Mouse (Mus musculus) intestine, embryonic 14.5 days (tissue): ENCODE results near the gene Rnf227. TPM values are rescaled to one million over a fixed set of nuclear protein-coding genes. Genes with fewer than 3 reads are reported as not detected.
A peak's percentile ranks its signal among the peaks of the same experiment; 100 is the strongest.

Experiments used
- ATAC-seq: fragments of 200-750 bp; cut with Nextera tagmentation; replicated peaks from 2 replicates; pipeline ENCODE4 v1.8.0; 2017; ENCODE audit warnings: low read depth, moderate number of reproducible peaks, moderate TSS enrichment, moderate library complexity; ENCODE audit not compliant: low FRiP score, low TSS enrichment
- DNase-seq: peaks from one replicate; pipeline ENCODE4 v3.0.0-alpha.2; 2018; ENCODE audit warnings: low spot score
- H3K27ac ChIP-seq: fragments of 300-500 bp; sonication (generic); 2 replicates; pipeline ENCODE4 v1.5.1; 2014; ENCODE audit warnings: low read depth, mild to moderate bottlenecking, control low read depth
- H3K27me3 ChIP-seq: fragments of 300-500 bp; sonication (generic); replicated peaks from 2 replicates; pipeline ENCODE4 v1.6.1; 2014; ENCODE audit warnings: low read length, control low read depth; ENCODE audit not compliant: control insufficient read depth, insufficient read depth
- H3K36me3 ChIP-seq: fragments of 300-500 bp; sonication (generic); 2 replicates; pipeline ENCODE4 v1.6.1; 2014; ENCODE audit warnings: low read length, control low read depth; ENCODE audit not compliant: control insufficient read depth, insufficient read depth
- H3K4me1 ChIP-seq: fragments of 300-500 bp; sonication (generic); replicated peaks from 2 replicates; pipeline ENCODE4 v1.6.1; 2014; ENCODE audit warnings: low read length, control low read depth, mixed read lengths; ENCODE audit not compliant: control insufficient read depth, insufficient read depth
- H3K4me2 ChIP-seq: fragments of 300-500 bp; sonication (generic); 2 replicates; pipeline ENCODE4 v1.6.1; 2014; ENCODE audit warnings: low read length
- H3K4me3 ChIP-seq: fragments of 300-500 bp; sonication (generic); 2 replicates; pipeline ENCODE4 v1.5.1; 2014; ENCODE audit warnings: low read depth, low read length, control low read depth, mixed read lengths
- H3K9ac ChIP-seq: fragments of 300-500 bp; sonication (generic); 2 replicates; pipeline ENCODE4 v1.6.1; 2014; ENCODE audit warnings: mild to moderate bottlenecking, low read length
- H3K9me3 ChIP-seq: fragments of 300-500 bp; sonication (generic); 2 replicates; pipeline ENCODE4 v1.6.1; 2016; ENCODE audit warnings: low read length, control low read depth; ENCODE audit not compliant: control insufficient read depth
- WGBS: fragments of 180-500 bp; shearing (Covaris S2); extraction: QIAGEN DNeasy Blood & Tissue Kit; methylation state at CpG from one replicate; pipeline ENCODE4 v1.1.7; 2014; 5-methylcytosine and 5-hydroxymethylcytosine counted together
- polyA plus RNA-seq: library from polyadenylated mRNA; unstranded; fragments of >200 nt; fragmentation: Nextera tagmentation; extraction: Ambion mirVana; gene quantifications from 2 replicates; pipeline ENCODE4 v1.2.1, GENCODE M21; 2014

Gene Rnf227
- polyA plus RNA-seq, 1 experiment from 2014 or later = 13.2 TPM

DNA sequence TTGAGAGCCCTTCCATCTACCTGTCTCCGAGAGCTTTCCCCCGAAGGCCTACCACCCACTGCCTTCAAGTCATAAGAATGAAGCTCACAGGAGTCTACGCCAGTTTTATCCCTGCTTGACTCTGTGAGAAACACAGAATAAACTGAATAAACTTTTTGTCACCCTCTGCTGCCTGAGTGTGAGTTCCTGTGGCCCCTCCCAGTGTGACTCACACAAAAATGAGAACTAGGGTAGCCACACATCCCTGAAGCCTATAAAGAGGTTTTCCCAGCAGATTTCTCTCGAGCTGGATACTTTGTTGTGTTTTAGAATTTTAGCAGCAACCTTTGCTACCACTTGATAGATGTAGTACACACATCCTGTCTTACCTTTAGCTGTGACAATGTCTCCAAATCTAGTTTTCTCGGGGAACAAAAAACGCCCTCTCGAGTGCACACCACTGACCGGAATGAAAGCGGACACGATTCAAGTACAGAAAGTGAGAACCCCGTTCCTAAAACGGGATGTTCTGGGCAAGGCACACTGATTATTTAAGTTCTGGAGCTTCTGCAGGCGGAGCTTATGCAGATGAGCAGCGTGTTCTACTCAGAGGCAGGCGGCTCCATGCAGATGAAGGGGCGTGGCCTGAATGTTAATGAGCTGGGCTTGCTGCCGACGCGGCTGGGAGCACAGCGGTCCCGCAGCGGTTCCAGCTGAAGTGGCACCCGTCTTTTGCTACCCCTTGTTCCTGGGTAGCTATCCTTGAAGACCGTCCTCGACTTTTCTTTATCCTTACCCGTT, 14.4 kb upstream of the Rnf227 start, which contains the start of gene Kcnab3:
Gene Kcnab3, plus strand, starts transcription at position 631 of the 780 bp plus-strand sequence.
- DNase-seq = peak; percentile 85
- Histone ChIP-seq H3K4me2 (peak within 1 kb of the TSS; percentile 89), H3K9ac (peak within 1 kb of the TSS; percentile 42), H3K9me3 (no peaks in the 10 kb centered on the region), H3K27me3 (peaks cover 16% of the 10 kb centered on the region), H3K4me3 (peak within 1 kb of the TSS; percentile 47), H3K4me1 (peaks cover 26% of the 10 kb centered on the region), H3K27ac (0 out of 2 replicates have a peak within 1 kb of the TSS, but pooled peaks have one; percentile 6), H3K36me3 (0 out of 2 replicates have a peak, but pooled peaks cover 3% of the 10 kb centered on the region)
- peak; percentile 60 for ATAC-seq
- 12% methylated on average over 26 of the region's 26 CpGs for WGBS

DNA sequence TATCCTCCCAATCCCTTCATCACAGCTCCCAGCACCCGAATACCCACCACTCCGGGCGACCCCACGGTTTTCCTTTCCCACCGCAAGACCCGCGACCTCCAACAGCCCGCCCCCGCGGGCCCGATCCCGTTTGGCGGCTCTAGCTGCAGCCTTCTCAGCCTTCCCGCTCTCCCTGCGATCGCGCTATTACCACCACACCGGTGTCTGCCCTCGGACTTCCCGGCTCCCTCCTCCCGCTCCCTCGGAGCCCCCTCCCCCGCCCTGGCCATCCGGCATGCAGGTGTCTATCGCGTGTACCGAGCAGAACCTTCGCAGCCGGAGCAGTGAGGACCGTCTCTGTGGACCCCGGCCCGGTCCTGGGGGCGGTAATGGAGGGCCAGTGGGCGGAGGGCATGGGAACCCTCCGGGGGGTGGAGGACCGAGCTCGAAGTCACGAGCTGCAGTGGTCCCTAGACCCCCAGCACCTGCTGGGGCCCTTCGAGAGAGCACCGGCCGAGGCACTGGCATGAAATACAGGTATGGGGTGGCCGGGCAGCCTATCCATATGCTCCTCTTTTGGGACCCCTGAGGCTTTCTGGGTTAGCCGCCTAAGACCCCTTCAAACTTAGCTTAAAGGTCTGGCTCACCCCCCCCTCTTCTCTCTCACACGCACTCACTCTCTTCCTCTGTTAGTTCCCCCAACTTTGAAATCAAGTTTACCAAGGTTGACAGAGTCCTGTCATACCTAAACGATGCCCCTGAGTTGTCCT, 13.7 kb upstream of the Rnf227 start:
- H3K36me3 ChIP-seq = no peaks in the 10 kb centered on the region
- ATAC-seq = peak; percentile 26
- peaks cover 29% of the 10 kb centered on the region for H3K4me1 ChIP-seq
- H3K9me3 ChIP-seq = no peaks in the 10 kb centered on the region
- H3K27ac ChIP-seq = no peak overlapping the region
- peak overlapping the region; percentile 42 for H3K9ac ChIP-seq
- H3K4me2 ChIP-seq = peak overlapping the region; percentile 89
- peak overlapping the region; percentile 47 for H3K4me3 ChIP-seq
- peaks cover 16% of the 10 kb centered on the region for H3K27me3 ChIP-seq
- DNase-seq = no peak
- WGBS = under 1% methylated on average over 45 of the region's 45 CpGs

DNA sequence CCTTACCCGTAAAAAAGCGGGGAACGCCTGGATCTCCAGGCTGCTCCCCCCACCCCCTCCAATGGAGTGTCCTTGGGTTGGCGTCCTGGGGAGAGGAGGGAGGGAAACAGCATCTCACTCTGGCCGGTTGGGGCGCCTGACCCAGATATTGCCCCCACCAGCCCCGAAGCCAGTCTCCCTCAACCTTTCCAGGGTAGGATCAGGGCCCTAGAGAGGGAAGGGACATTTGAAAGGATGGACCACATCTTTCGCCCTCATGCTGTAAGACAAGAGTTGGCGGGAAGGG, 13.2 kb upstream of the Rnf227 start:
- H3K27ac ChIP-seq = no peak overlapping the region
- ATAC-seq = no peak

DNA sequence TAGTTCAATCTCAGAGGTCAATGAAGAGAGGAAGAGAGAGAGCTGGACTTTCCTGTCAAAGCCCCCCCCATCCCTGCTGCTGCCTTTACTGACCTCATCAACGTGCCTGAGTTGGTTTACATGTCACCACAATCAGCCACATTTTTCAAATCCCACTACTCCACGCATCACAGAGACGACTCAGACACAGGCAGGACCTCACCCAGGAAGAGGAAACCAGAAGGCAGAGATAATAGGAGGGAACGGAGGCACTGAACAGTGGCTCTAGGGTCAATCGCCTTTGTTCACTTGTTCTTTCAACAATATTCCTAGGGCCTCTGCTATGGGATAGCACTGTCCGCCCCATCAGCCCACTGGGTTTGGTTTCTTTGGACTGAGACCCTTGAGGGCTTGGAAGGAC, 12.6 kb upstream of the Rnf227 start:
- H3K4me2 ChIP-seq = no peak overlapping the region
- no peak for DNase-seq
- 45% methylated on average over 6 of the region's 6 CpGs for WGBS
- peaks cover 16% of the 10 kb centered on the region for H3K27me3 ChIP-seq
- H3K36me3 ChIP-seq = no peaks in the 10 kb centered on the region
- no peak for ATAC-seq
- H3K4me3 ChIP-seq = no peak overlapping the region
- peaks cover 28% of the 10 kb centered on the region for H3K4me1 ChIP-seq
- H3K9ac ChIP-seq = no peak overlapping the region
- H3K9me3 ChIP-seq = no peaks in the 10 kb centered on the region
- H3K27ac ChIP-seq = no peak overlapping the region

More for the DNA sequence above, 13.2 kb upstream of the Rnf227 start:
- no peak for DNase-seq
- Histone ChIP-seq H3K9me3 (no peaks in the 10 kb centered on the region), H3K4me3 (peak overlapping the region; percentile 47; the same call in 1 of the 2 replicates), H3K9ac (no peak overlapping the region), H3K27me3 (peaks cover 16% of the 10 kb centered on the region), H3K36me3 (no peaks in the 10 kb centered on the region), H3K4me1 (peaks cover 29% of the 10 kb centered on the region), H3K4me2 (peak overlapping the region; percentile 89)
- WGBS = 10% methylated on average over 9 of the region's 9 CpGs

DNA sequence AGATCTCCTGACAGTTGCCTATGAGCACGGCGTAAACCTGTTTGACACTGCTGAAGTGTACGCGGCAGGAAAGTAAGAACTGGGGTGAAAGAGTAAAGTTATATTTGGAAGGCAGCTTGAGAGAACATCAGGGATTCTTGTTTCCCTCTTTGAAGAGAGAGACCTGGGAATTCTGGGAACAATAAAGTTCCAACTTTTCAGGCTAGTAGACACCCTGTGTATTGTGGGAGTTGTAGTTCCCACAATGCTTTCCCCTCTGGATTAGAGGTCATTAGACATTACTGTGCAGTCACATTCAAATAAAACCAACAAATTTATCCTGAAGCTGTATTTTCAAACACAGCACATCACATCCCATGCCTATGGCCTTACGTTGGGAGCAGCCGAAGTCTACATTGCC, 11.7 kb upstream of the Rnf227 start:
- H3K36me3 ChIP-seq = no peaks in the 10 kb centered on the region
- H3K9me3 ChIP-seq = no peaks in the 10 kb centered on the region
- H3K27ac ChIP-seq = no peak overlapping the region
- H3K4me1 ChIP-seq = peaks cover 27% of the 10 kb centered on the region
- H3K4me2 ChIP-seq = no peak overlapping the region
- no peak overlapping the region for H3K4me3 ChIP-seq
- ATAC-seq = no peak
- WGBS = 87% methylated on average over 6 of the region's 6 CpGs
- peaks cover 16% of the 10 kb centered on the region for H3K27me3 ChIP-seq
- no peak for DNase-seq
- no peak overlapping the region for H3K9ac ChIP-seq

DNA sequence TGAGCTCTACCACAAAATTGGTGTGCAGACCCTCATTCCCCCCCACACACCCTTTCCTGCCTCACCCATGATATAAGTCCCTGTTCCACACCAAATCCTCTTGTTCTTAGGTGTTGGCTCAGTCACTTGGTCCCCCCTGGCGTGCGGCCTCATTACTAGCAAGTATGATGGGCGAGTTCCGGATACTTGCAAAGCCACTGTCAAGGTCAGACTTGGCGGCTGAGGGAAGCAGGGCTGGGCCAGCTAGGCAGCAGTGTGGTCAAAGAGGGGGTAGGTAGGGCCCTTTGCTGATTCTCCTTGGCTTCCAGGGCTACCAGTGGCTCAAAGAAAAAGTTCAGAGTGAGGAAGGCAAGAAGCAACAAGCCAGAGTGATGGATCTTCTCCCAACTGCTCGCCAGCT, 9.1 kb upstream of the Rnf227 start:
- Histone ChIP-seq H3K27ac (no peak overlapping the region), H3K9ac (no peak overlapping the region), H3K9me3 (no peaks in the 10 kb centered on the region), H3K4me1 (peaks cover 21% of the 10 kb centered on the region), H3K4me3 (no peak overlapping the region), H3K4me2 (peak overlapping the region; percentile 69; the same call in 1 of the 2 replicates), H3K27me3 (peaks cover 16% of the 10 kb centered on the region), H3K36me3 (no peaks in the 10 kb centered on the region)
- ATAC-seq = no peak
- no peak for DNase-seq
- WGBS = 89% methylated on average over 6 of the region's 6 CpGs

DNA sequence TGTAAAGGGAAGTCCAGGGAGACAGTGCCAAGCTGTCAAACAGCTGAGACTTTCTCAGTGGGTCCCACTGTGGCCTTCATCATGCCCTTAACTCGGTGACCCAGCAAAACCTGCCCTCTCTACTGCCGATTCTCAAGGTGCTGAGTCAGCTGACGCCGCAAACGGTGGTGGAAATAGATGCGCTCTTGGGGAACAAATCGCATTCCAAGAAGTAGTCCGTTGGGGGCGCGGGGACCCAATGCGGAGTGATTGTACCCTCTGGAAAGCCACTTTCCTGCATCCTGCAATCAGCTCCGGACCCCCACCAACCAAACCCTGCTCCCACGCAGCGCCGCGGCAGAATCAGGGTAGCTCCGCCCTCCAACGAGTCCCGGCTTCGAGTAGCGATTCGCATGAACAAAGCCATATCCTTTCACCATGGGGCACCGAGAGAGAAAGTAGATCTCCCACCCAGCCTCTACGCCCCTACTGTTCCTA, 8.3 kb upstream of the Rnf227 start:
- H3K4me2 ChIP-seq = peak overlapping the region; percentile 69
- H3K9ac ChIP-seq = peak overlapping the region; percentile 48
- peak overlapping the region; percentile 79 for H3K27ac ChIP-seq
- DNase-seq (peak; percentile 91), ATAC-seq (peak; percentile 40)
- H3K9me3 ChIP-seq = no peaks in the 10 kb centered on the region
- H3K36me3 ChIP-seq = no peaks in the 10 kb centered on the region
- WGBS = under 1% methylated on average over 24 of the region's 24 CpGs
- peaks cover 10% of the 10 kb centered on the region for H3K27me3 ChIP-seq
- H3K4me1 ChIP-seq = peaks cover 15% of the 10 kb centered on the region
- peak overlapping the region; percentile 48 for H3K4me3 ChIP-seq

DNA sequence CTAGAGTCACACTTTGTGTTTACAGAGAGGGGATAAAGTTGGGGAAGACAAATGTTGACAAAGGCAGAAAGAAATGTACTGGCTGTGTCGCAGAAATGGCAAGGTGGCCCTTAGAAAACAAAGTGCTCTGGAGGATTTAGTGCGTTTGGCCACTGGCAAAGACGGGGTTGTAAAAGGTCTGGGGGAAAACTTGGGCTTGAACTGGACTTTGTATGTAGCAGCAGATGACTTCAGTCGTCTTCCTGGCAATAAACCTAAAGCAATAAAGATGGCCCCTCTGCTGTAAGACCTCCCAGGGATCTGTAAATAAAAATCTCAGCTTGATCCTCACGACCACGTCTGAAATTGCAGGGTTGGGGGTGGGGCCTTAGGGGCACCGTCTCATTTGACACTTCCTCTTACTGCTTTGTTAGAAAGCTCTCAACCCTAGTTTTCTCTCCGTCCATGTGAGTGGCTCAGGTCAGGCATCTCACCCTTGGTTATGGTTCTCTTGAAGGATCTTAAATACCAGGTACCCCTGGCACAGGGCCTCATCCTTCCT, 7.5 kb upstream of the Rnf227 start:
- Histone ChIP-seq H3K9ac (no peak overlapping the region), H3K36me3 (no peaks in the 10 kb centered on the region), H3K4me1 (peaks cover 14% of the 10 kb centered on the region), H3K27ac (peak overlapping the region; percentile 79), H3K4me2 (peak overlapping the region; percentile 69), H3K9me3 (no peaks in the 10 kb centered on the region), H3K4me3 (no peak overlapping the region), H3K27me3 (peaks cover 2% of the 10 kb centered on the region; the same call in 1 of the 2 replicates)
- DNase-seq (peak; percentile 67), ATAC-seq (peak; percentile 52)
- WGBS = 21% methylated on average over 8 of the region's 8 CpGs
